Mouse (Mus musculus) heart, embryonic 10.5 days (tissue): Measurements from ENCODE around the gene Gm5127. TPM values are rescaled to one million over a fixed set of nuclear protein-coding genes. Genes with fewer than 3 reads are reported as not detected.

Experiments
- DNase-seq: peaks from one replicate; pipeline ENCODE4 v3.0.0-alpha.2; 2017; ENCODE audit warnings: low spot score
- H3K27ac ChIP-seq: fragments of 300-500 bp; sonication (generic); 2 replicates; pipeline ENCODE4 v1.5.1; 2016; ENCODE audit warnings: mild to moderate bottlenecking
- H3K27me3 ChIP-seq: fragments of 300-500 bp; sonication (generic); 2 replicates; pipeline ENCODE4 v1.6.1; 2016; ENCODE audit warnings: mild to moderate bottlenecking; ENCODE audit not compliant: poor library complexity, insufficient read depth, severe bottlenecking
- H3K36me3 ChIP-seq: fragments of 300-500 bp; sonication (generic); 2 replicates; pipeline ENCODE4 v1.6.1; 2016; ENCODE audit warnings: mild to moderate bottlenecking, moderate library complexity
- H3K4me1 ChIP-seq: fragments of 300-500 bp; sonication (generic); 2 replicates; pipeline ENCODE4 v1.6.1; 2016; ENCODE audit warnings: mild to moderate bottlenecking
- H3K4me3 ChIP-seq: fragments of 300-500 bp; sonication (generic); 2 replicates; pipeline ENCODE4 v1.5.1; 2016; ENCODE audit warnings: mild to moderate bottlenecking, moderate library complexity
- H3K9me3 ChIP-seq: fragments of 300-500 bp; sonication (generic); 2 replicates; pipeline ENCODE4 v1.6.1; 2016; ENCODE audit warnings: mild to moderate bottlenecking, moderate library complexity
- WGBS: fragments of 180-500 bp; shearing (Covaris S2); methylation state at CpG from one replicate; pipeline ENCODE4 v1.1.7; 2016; 5-methylcytosine and 5-hydroxymethylcytosine counted together
- microRNA-seq: library from miRNA; unstranded; fragments of <30 nt; microRNA quantifications from one replicate; pipeline ENCODE4, GENCODE M21; 2017
- polyA plus RNA-seq: library from polyadenylated mRNA; unstranded; fragments of >200 nt; fragmentation: Nextera tagmentation; extraction: Ambion mirVana; gene quantifications from 2 replicates; pipeline ENCODE4 v1.2.1, GENCODE M21; 2016

Gene Gm5127
- polyA plus RNA-seq, 1 experiment from 2014 or later: 0.55 TPM

DNA sequence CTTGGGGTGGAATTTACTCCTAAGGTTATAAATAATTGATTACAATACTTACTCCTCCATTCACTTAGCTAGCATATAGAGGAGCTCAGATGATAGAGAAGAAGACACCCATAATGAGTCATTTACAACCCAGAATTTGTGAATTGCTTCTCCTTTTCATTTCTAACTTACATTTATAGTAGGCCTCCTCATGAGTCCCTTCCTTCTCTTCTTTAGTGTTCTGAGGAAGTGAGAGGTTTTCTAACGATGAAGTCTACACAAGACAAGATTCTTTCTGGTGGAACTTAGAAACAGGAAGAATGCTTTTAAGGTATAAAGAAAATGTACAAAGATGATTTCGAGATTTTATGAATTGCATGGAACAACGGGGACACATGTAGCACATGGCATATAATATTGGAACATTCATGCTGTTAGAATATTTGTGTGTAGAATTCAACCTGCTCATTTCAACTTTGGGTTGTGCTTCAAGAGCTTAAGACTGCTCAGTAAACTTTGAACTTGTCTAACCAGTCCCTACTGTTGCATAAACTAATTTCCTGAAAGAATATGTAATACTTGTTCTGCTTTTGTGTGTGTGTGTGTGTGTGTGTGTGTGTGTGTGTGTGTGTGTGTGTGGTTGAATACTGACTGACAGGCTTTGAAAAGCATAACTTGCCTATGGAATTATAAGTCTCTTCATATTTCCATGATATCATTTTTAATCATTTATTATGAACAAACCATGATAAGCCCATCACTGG lies 52.0 kb downstream of the Gm5127 start:
- no peaks in the 10 kb centered on the region for H3K9me3 ChIP-seq
- H3K27ac ChIP-seq: no peak overlapping the region
- H3K4me1 ChIP-seq: no peaks in the 10 kb centered on the region
- no peak overlapping the region for H3K4me3 ChIP-seq
- 76% methylated on average over 3 of the region's 3 CpGs for WGBS
- H3K27me3 ChIP-seq: no peaks in the 10 kb centered on the region
- DNase-seq: no peak
- no peaks in the 10 kb centered on the region for H3K36me3 ChIP-seq

DNA sequence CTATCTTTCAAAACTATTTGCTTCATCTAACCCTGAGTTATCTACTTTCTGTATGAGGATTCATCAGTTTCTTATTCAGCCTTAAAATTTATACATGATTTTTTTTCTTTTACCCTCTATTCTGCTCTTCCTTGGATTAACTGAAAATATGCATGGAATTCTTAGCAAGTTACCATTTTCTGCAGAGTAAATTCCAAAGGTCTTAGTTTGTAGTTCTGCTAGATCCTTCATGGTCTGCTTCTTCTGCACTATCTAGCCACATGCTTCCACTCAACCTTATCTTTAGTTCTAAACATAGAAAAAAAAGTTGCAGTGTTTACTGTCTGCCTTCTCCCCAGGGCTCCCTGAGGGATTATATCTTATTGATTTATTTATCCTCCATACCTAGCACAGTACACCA lies 79.1 kb downstream of the Gm5127 start:
- H3K9me3 ChIP-seq: no peaks in the 10 kb centered on the region
- no peaks in the 10 kb centered on the region for H3K27me3 ChIP-seq

DNA sequence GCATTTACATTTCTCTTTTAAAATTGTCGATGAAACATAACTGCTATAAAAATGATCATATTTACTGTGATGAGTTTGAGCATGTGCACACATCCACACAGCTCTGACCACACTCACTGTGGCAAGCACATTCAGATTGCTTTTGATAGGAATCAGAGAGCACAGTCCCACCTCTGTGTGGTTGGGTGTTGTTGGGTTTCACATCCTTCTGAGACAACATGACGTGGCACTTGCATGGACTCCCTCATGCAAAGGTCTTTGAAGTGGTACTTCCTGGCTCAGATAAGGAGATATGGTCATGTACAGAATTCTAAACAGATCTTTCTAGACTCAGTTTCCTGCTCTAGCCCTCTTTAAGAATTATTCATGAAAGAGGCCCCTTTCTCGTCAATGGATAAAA lies 121.6 kb downstream of the Gm5127 start:
- no peaks in the 10 kb centered on the region for H3K36me3 ChIP-seq
- H3K9me3 ChIP-seq: no peaks in the 10 kb centered on the region
- no peak overlapping the region for H3K4me3 ChIP-seq
- no peak for DNase-seq
- no peaks in the 10 kb centered on the region for H3K27me3 ChIP-seq
- H3K4me1 ChIP-seq: no peaks in the 10 kb centered on the region
- no peak overlapping the region for H3K27ac ChIP-seq
- 73% methylated on average over 3 of the region's 3 CpGs for WGBS

More for the DNA sequence above, 79.1 kb downstream of the Gm5127 start:
- Histone ChIP-seq H3K4me3 (no peak overlapping the region), H3K4me1 (no peaks in the 10 kb centered on the region), H3K36me3 (no peaks in the 10 kb centered on the region), H3K27ac (no peak overlapping the region)
- DNase-seq: no peak

DNA sequence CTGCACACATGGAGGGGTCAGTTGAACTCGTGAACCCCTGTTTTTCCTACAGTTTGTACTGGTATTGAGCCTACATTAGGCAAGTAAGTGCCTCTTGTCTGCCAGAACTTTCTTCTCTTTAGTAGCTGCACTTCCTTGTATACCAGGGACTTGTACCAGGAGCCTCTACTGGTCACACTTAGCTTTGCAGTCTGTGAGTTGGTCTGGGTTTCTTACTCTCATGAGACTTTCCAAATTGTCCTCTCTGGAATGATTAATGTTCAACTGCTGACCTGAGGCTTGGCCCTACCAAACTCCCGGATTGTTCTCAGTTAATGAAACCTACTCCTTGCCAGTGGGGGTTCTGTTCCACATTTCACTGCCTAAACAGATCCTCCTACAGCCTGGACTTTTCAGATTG lies 134.2 kb downstream of the Gm5127 start:
- H3K27me3 ChIP-seq: no peaks in the 10 kb centered on the region
- no peaks in the 10 kb centered on the region for H3K9me3 ChIP-seq
- WGBS: 25% methylated on average over 2 of the region's 2 CpGs
- H3K27ac ChIP-seq: no peak overlapping the region
- H3K4me1 ChIP-seq: no peaks in the 10 kb centered on the region
- H3K4me3 ChIP-seq: no peak overlapping the region
- no peaks in the 10 kb centered on the region for H3K36me3 ChIP-seq
- no peak for DNase-seq

DNA sequence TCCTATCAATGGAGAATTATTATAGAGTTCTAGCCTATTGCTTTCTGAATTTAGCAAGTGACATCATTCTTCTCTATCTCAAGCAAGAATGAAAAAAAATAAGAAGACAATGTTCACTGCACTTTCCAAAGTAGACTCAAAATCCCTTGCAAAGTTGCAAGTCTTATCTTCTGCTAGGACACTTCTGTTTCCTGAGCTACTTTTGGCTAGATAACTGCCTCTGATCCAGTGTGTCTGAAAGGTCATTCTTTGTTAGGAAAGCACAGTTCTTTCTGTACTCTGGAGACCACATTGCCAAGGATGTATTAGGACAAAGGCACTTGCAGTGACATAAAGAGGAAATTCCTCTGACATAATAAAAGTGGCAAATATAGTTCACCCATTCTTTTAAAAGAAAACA lies 159.3 kb downstream of the Gm5127 start:
- no peaks in the 10 kb centered on the region for H3K27me3 ChIP-seq
- DNase-seq: no peak
- H3K36me3 ChIP-seq: no peaks in the 10 kb centered on the region
- no peak overlapping the region for H3K4me3 ChIP-seq
- H3K9me3 ChIP-seq: no peaks in the 10 kb centered on the region
- no peak overlapping the region for H3K27ac ChIP-seq
- no peaks in the 10 kb centered on the region for H3K4me1 ChIP-seq

DNA sequence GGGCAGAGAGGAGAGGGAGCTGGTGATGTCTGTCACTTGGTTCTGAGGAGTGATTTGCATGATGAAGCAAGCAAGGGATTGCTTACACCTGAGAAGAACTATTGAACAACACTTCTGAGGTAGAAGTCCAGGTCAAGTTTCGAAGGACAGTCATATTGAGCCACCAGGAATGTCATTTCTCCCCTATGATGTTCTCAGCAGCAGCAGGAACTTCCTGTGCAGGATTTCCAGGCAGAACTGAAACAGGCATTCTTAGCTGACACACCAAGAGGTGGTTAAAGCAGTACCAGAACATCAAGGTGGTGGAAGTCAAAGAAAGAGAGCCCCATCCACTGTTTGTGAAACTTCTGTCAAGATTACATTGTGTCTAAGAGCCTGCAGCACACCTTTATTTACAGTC lies 172.3 kb downstream of the Gm5127 start:
- WGBS: 67% methylated on average over 1 of the region's 1 CpGs
- Histone ChIP-seq H3K27me3 (no peaks in the 10 kb centered on the region), H3K27ac (no peak overlapping the region), H3K9me3 (no peaks in the 10 kb centered on the region), H3K4me3 (no peak overlapping the region), H3K36me3 (no peaks in the 10 kb centered on the region), H3K4me1 (no peaks in the 10 kb centered on the region)
- DNase-seq: no peak

Small RNA genes within 50 kb of the gene (microRNA-seq; reads per million reads assigned to microRNA genes)
- not detected for gene Gm22102

Other genes with a start within 250 kb of the Gm5127 start
- gene Fndc3c1, start 97.8 kb upstream of the Gm5127 start, polyA plus RNA-seq: 25.4 and 40.1 TPM in 2 replicates
- 0.94 and 1.9 TPM in 2 replicates for gene Cysltr1, start 20.5 kb downstream of the Gm5127 start, polyA plus RNA-seq